Mouse (Mus musculus) limb, embryonic 13.5 days (tissue): ENCODE data around the gene Robo3. TPM values are rescaled to one million over a fixed set of nuclear protein-coding genes. Genes with fewer than 3 reads are reported as not detected.

ENCODE experiments used
- polyA plus RNA-seq: library from polyadenylated mRNA; unstranded; fragments of >200 nt; fragmentation: Nextera tagmentation; extraction: Ambion mirVana; gene quantifications from 2 replicates; pipeline ENCODE4 v1.2.1, GENCODE M21; 2015

The Robo3 gene
- polyA plus RNA-seq, 1 experiment from 2014 or later, result 0.05 TPM

Other genes with a start within 250 kb of the Robo3 start
- gene Tmem218, start 225.0 kb downstream of the Robo3 start, polyA plus RNA-seq, result 12.0 and 12.3 TPM in 2 replicates
- gene Slc37a2, start 177.5 kb downstream of the Robo3 start, polyA plus RNA-seq, result 2.0 and 2.6 TPM in 2 replicates
- 8.0 and 9.1 TPM in 2 replicates for gene Ccdc15, start 84.8 kb downstream of the Robo3 start, polyA plus RNA-seq
- 0.11 TPM in 1 of 2 replicates, not detected in the other for gene Hepacam, start 65.9 kb downstream of the Robo3 start, polyA plus RNA-seq
- gene Robo4, start 31.3 kb downstream of the Robo3 start, polyA plus RNA-seq, result 10.3 and 11.9 TPM in 2 replicates
- gene Msantd2, start 56.1 kb upstream of the Robo3 start, polyA plus RNA-seq, result 30.1 and 33.2 TPM in 2 replicates
- 39.3 and 39.5 TPM in 2 replicates for gene Esam, start 94.8 kb upstream of the Robo3 start, polyA plus RNA-seq
- 0.57 and 1.1 TPM in 2 replicates for gene Vsig2, start 106.0 kb upstream of the Robo3 start, polyA plus RNA-seq
- 7.9 and 8.6 TPM in 2 replicates for gene Nrgn, start 119.7 kb upstream of the Robo3 start, polyA plus RNA-seq
- gene Siae, start 122.5 kb upstream of the Robo3 start, polyA plus RNA-seq, result 6.7 and 7.8 TPM in 2 replicates
- gene Spa17, start 180.5 kb upstream of the Robo3 start, polyA plus RNA-seq, result 5.1 and 6.0 TPM in 2 replicates
- gene Tbrg1, start 224.1 kb upstream of the Robo3 start, polyA plus RNA-seq, result 186 and 190 TPM in 2 replicates
- 9.0 and 17.4 TPM in 2 replicates for gene Panx3, start 236.0 kb upstream of the Robo3 start, polyA plus RNA-seq